Mouse (Mus musculus) cerebellum, adult 11 months (tissue): ENCODE data around the gene Ltbp1.

Experiments
- DNase-seq: peaks from one replicate; pipeline ENCODE4 v3.0.0; 2022

Gene Ltbp1

GRCm38 (mm10) chr17:75244148-75244547, 238.8 kb downstream of the Ltbp1 start:
- no peak for DNase-seq

GRCm38 (mm10) chr17:75245085-75245484, 239.7 kb downstream of the Ltbp1 start:
- no peak for DNase-seq

GRCm38 (mm10) chr17:75248632-75249031, 243.3 kb downstream of the Ltbp1 start:
- DNase-seq, result no peak

- no peak for DNase-seq
These were observed 245.2 kb downstream of the Ltbp1 start for GRCm38 (mm10) chr17:75250571-75250970.

- DNase-seq, result no peak
These were observed 245.7 kb downstream of the Ltbp1 start for GRCm38 (mm10) chr17:75251094-75251493.

GRCm38 (mm10) chr17:75252540-75252939, 247.2 kb downstream of the Ltbp1 start:
- no peak for DNase-seq

- DNase-seq, result no peak
These were observed 249.5 kb downstream of the Ltbp1 start for GRCm38 (mm10) chr17:75254909-75255308.

- DNase-seq, result no peak
These were observed 250.6 kb downstream of the Ltbp1 start for GRCm38 (mm10) chr17:75255967-75256366.

- DNase-seq, result no peak
These were observed 253.1 kb downstream of the Ltbp1 start for GRCm38 (mm10) chr17:75258427-75258826.

GRCm38 (mm10) chr17:75263336-75263990, 258.1 kb downstream of the Ltbp1 start:
- no peak for DNase-seq

GRCm38 (mm10) chr17:75268506-75268905, 263.1 kb downstream of the Ltbp1 start:
- no peak for DNase-seq

- DNase-seq, result no peak
These were observed 267.1 kb downstream of the Ltbp1 start for GRCm38 (mm10) chr17:75272446-75272845.

- no peak for DNase-seq
These were observed 267.9 kb downstream of the Ltbp1 start for GRCm38 (mm10) chr17:75273272-75273671.

GRCm38 (mm10) chr17:75275302-75275701, 269.9 kb downstream of the Ltbp1 start:
- DNase-seq, result no peak

GRCm38 (mm10) chr17:75278106-75278505, 272.7 kb downstream of the Ltbp1 start:
- DNase-seq, result no peak

GRCm38 (mm10) chr17:75278561-75278960, 273.2 kb downstream of the Ltbp1 start:
- no peak for DNase-seq

GRCm38 (mm10) chr17:75281345-75281744, 276.0 kb downstream of the Ltbp1 start:
- no peak for DNase-seq

GRCm38 (mm10) chr17:75284876-75285708, 279.7 kb downstream of the Ltbp1 start:
- DNase-seq, result no peak

GRCm38 (mm10) chr17:75292986-75293385, 287.6 kb downstream of the Ltbp1 start:
- DNase-seq, result no peak

- no peak for DNase-seq
These were observed 288.4 kb downstream of the Ltbp1 start for GRCm38 (mm10) chr17:75293725-75294124.

- no peak for DNase-seq
These were observed 295.5 kb downstream of the Ltbp1 start for GRCm38 (mm10) chr17:75300908-75301307.

- DNase-seq, result no peak
These were observed 299.5 kb downstream of the Ltbp1 start for GRCm38 (mm10) chr17:75304807-75305420.

- DNase-seq, result no peak
These were observed 300.3 kb downstream of the Ltbp1 start for GRCm38 (mm10) chr17:75305714-75306113.
